Mouse (Mus musculus) brain, embryonic 14.5 days (tissue): Measurements from ENCODE around the gene Rab11fip4.

Experiments
- CTCF ChIP-seq: fragments of 200-500 bp; IDR thresholded peaks from 2 replicates; pipeline ENCODE4 v1.5.1; 2012; ENCODE audit warnings: inconsistent platforms, mild to moderate bottlenecking, moderate library complexity, borderline replicate concordance; ENCODE audit not compliant: insufficient read depth, insufficient read length; ENCODE audit errors: extremely low read depth
- POLR2A ChIP-seq: fragments of 200-500 bp; IDR thresholded peaks from 2 replicates; pipeline ENCODE4 v1.6.1; 2012; ENCODE audit warnings: mild to moderate bottlenecking, inconsistent platforms, borderline replicate concordance; ENCODE audit not compliant: poor library complexity, insufficient read depth, insufficient read length, severe bottlenecking; ENCODE audit errors: extremely low read depth

GRCm38 (mm10) chr11:79630521-79630920 is 39.5 kb downstream of the Rab11fip4 start:
- TF ChIP-seq CTCF (no peak), POLR2A (no peak)
